Mouse (Mus musculus): ENCODE results near the gene Scd2.

GRCm38 (mm10) chr19:44335876-44336662, 42.6 kb downstream of the Scd2 start:
- TF ChIP-seq CTCF (IDR thresholded peaks at IDR 0.05; ENCODE audit: low read depth, low read length): no peak
- no peak for TF ChIP-seq POLR2A (IDR thresholded peaks at IDR 0.05; ENCODE audit: insufficient read depth, low read length)
